Mouse (Mus musculus) testis, adult 2 months (tissue): ENCODE results near the gene Klhl10. TPM values are rescaled to one million over a fixed set of nuclear protein-coding genes. Genes with fewer than 3 reads are reported as not detected.
A peak's percentile ranks its signal among the peaks of the same experiment; 100 is the strongest.

Source experiments
- H3K27ac ChIP-seq: fragments of 200-500 bp; 2 replicates; pipeline ENCODE4 v1.5.1; 2012; ENCODE audit warnings: low read depth, low read length; ENCODE audit not compliant: control insufficient read depth, insufficient read depth
- H3K27me3 ChIP-seq: fragments of 200-500 bp; 2 replicates; pipeline ENCODE4 v1.6.1; 2012; ENCODE audit warnings: mild to moderate bottlenecking, low read length, moderate library complexity; ENCODE audit not compliant: control insufficient read depth, insufficient read depth
- H3K36me3 ChIP-seq: fragments of 200-500 bp; 2 replicates; pipeline ENCODE4 v1.6.1; 2012; ENCODE audit warnings: mild to moderate bottlenecking, low read length; ENCODE audit not compliant: control insufficient read depth, insufficient read depth
- H3K4me1 ChIP-seq: fragments of 200-500 bp; 2 replicates; pipeline ENCODE4 v1.6.1; 2012; ENCODE audit warnings: low read length; ENCODE audit not compliant: control insufficient read depth, insufficient read depth
- H3K4me3 ChIP-seq: fragments of 200-500 bp; 2 replicates; pipeline ENCODE4 v1.5.1; 2012; ENCODE audit warnings: low read depth, mild to moderate bottlenecking, low read length, moderate library complexity, mixed read lengths; ENCODE audit not compliant: control insufficient read depth
- CTCF ChIP-seq: fragments of 200-500 bp; IDR thresholded peaks from 2 replicates; pipeline ENCODE4 v1.5.1; 2012; ENCODE audit warnings: low read depth, mild to moderate bottlenecking, inconsistent platforms, low read length, moderate library complexity; ENCODE audit not compliant: control insufficient read depth, insufficient read depth, insufficient replicate concordance
- POLR2A ChIP-seq: fragments of 200-500 bp; IDR thresholded peaks from 2 replicates; pipeline ENCODE4 v1.6.1; 2012; ENCODE audit warnings: low read depth, mild to moderate bottlenecking, inconsistent platforms, low read length, moderate library complexity; ENCODE audit not compliant: control insufficient read depth
- polyA plus RNA-seq: library from polyadenylated mRNA; depleted of rRNA; stranded (reverse); fragments of >200 nt; gene quantifications from 2 replicates; pipeline ENCODE4 v1.2.3, GENCODE M21; 2012; rRNA removed

Klhl10 gene
- 422 and 444 TPM in 2 replicates for polyA plus RNA-seq

- TF ChIP-seq CTCF, result no peak
- peak; percentile 14; the same call in 1 of the 2 replicates for TF ChIP-seq POLR2A
- H3K27me3 ChIP-seq, result no peaks in the 10 kb centered on the region
- peak within 1 kb of the TSS; percentile 80 for H3K4me3 ChIP-seq
- H3K4me1 ChIP-seq, result peaks cover 5% of the 10 kb centered on the region
- H3K36me3 ChIP-seq, result no peaks in the 10 kb centered on the region
- peak within 1 kb of the TSS; percentile 5; the same call in 1 of the 2 replicates for H3K27ac ChIP-seq
Observed at GRCm38 (mm10) chr11:100441797-100442196, at the start of gene Klhl10, which contains the start of gene Nt5c3b. Gene Klhl10, plus strand, starts transcription at chr11:100441917. Gene Nt5c3b, minus strand, starts transcription at chr11:100441808.

- TF ChIP-seq CTCF, result no peak
- no peak for TF ChIP-seq POLR2A
- H3K4me1 ChIP-seq, result peaks cover 14% of the 10 kb centered on the region
Observed at GRCm38 (mm10) chr11:100392958-100393357, 48.8 kb upstream of the Klhl10 start.

GRCm38 (mm10) chr11:100393733-100394132 lies 48.0 kb upstream of the Klhl10 start:
- no peak for TF ChIP-seq CTCF
- no peak for TF ChIP-seq POLR2A
- no peaks in the 10 kb centered on the region for H3K27me3 ChIP-seq

More at GRCm38 (mm10) chr11:100392958-100393357, 48.8 kb upstream of the Klhl10 start:
- H3K4me3 ChIP-seq, result no peak overlapping the region
- no peak overlapping the region for H3K27ac ChIP-seq
- H3K27me3 ChIP-seq, result no peaks in the 10 kb centered on the region
- H3K36me3 ChIP-seq, result no peaks in the 10 kb centered on the region

GRCm38 (mm10) chr11:100394353-100395074 lies 47.2 kb upstream of the Klhl10 start:
- Histone ChIP-seq H3K4me1 (peaks cover 10% of the 10 kb centered on the region), H3K27ac (no peak overlapping the region), H3K36me3 (no peaks in the 10 kb centered on the region), H3K4me3 (no peak overlapping the region), H3K27me3 (no peaks in the 10 kb centered on the region)
- TF ChIP-seq POLR2A (no peak), CTCF (no peak)

More at GRCm38 (mm10) chr11:100393733-100394132, 48.0 kb upstream of the Klhl10 start:
- Histone ChIP-seq H3K27ac (no peak overlapping the region), H3K4me1 (peaks cover 10% of the 10 kb centered on the region), H3K36me3 (no peaks in the 10 kb centered on the region), H3K4me3 (no peak overlapping the region)

- H3K4me1 ChIP-seq, result peaks cover 10% of the 10 kb centered on the region
Observed at GRCm38 (mm10) chr11:100395200-100395599, 46.5 kb upstream of the Klhl10 start.

GRCm38 (mm10) chr11:100395861-100396631 lies 45.7 kb upstream of the Klhl10 start:
- TF ChIP-seq POLR2A (0 out of 2 replicates have a peak, but pooled peaks have one; percentile 9), CTCF (no peak)
- H3K27me3 ChIP-seq, result no peaks in the 10 kb centered on the region
- H3K27ac ChIP-seq, result no peak overlapping the region
- H3K4me1 ChIP-seq, result peaks cover 10% of the 10 kb centered on the region
- H3K4me3 ChIP-seq, result peak overlapping the region; percentile 90
- no peaks in the 10 kb centered on the region for H3K36me3 ChIP-seq

More at GRCm38 (mm10) chr11:100395200-100395599, 46.5 kb upstream of the Klhl10 start:
- Histone ChIP-seq H3K27me3 (no peaks in the 10 kb centered on the region), H3K4me3 (peak overlapping the region; percentile 90), H3K36me3 (no peaks in the 10 kb centered on the region), H3K27ac (no peak overlapping the region)
- TF ChIP-seq POLR2A, result no peak
- no peak for TF ChIP-seq CTCF
